Mouse (Mus musculus) lung, embryonic 15.5 days (tissue): ENCODE results near the gene Sox14. TPM values are rescaled to one million over a fixed set of nuclear protein-coding genes. Genes with fewer than 3 reads are reported as not detected.
A peak's percentile ranks its signal among the peaks of the same experiment; 100 is the strongest.

Experiments
- ATAC-seq: fragments of 200-750 bp; cut with Nextera tagmentation; 2 replicates; pipeline ENCODE4 v1.8.0; 2017; ENCODE audit warnings: moderate number of reproducible peaks, borderline replicate concordance; ENCODE audit not compliant: low FRiP score, low TSS enrichment; ENCODE audit errors: extremely low read depth
- H3K27ac ChIP-seq: fragments of 300-500 bp; sonication (generic); 2 replicates; pipeline ENCODE4 v1.5.1; 2015; ENCODE audit warnings: moderate library complexity, mild to moderate bottlenecking, inconsistent platforms
- H3K27me3 ChIP-seq: fragments of 300-500 bp; sonication (generic); 2 replicates; pipeline ENCODE4 v1.6.1; 2015; ENCODE audit warnings: inconsistent platforms
- H3K36me3 ChIP-seq: fragments of 300-500 bp; sonication (generic); 2 replicates; pipeline ENCODE4 v1.6.1; 2015; ENCODE audit warnings: inconsistent platforms
- H3K4me1 ChIP-seq: fragments of 300-500 bp; sonication (generic); 2 replicates; pipeline ENCODE4 v1.6.1; 2015; ENCODE audit warnings: inconsistent platforms
- H3K4me2 ChIP-seq: fragments of 300-500 bp; sonication (generic); 2 replicates; pipeline ENCODE4 v1.6.1; 2015; ENCODE audit warnings: inconsistent platforms, mild to moderate bottlenecking, moderate library complexity
- H3K4me3 ChIP-seq: fragments of 300-500 bp; sonication (generic); 2 replicates; pipeline ENCODE4 v1.5.1; 2015; ENCODE audit warnings: mild to moderate bottlenecking, inconsistent platforms
- H3K9ac ChIP-seq: fragments of 300-500 bp; sonication (generic); 2 replicates; pipeline ENCODE4 v1.6.1; 2015; ENCODE audit warnings: inconsistent platforms
- H3K9me3 ChIP-seq: fragments of 300-500 bp; sonication (generic); 2 replicates; pipeline ENCODE4 v1.6.1; 2016; ENCODE audit warnings: inconsistent platforms
- WGBS: fragments of 180-500 bp; shearing (Covaris S2); methylation state at CpG from one replicate; pipeline ENCODE4 v1.1.7; 2015; 5-methylcytosine and 5-hydroxymethylcytosine counted together
- polyA plus RNA-seq: library from polyadenylated mRNA; unstranded; fragments of >200 nt; fragmentation: Nextera tagmentation; extraction: Ambion mirVana; gene quantifications from 2 replicates; pipeline ENCODE4 v1.2.1, GENCODE M21; 2015

The Sox14 gene
- not detected in 2 replicates for polyA plus RNA-seq

DNA sequence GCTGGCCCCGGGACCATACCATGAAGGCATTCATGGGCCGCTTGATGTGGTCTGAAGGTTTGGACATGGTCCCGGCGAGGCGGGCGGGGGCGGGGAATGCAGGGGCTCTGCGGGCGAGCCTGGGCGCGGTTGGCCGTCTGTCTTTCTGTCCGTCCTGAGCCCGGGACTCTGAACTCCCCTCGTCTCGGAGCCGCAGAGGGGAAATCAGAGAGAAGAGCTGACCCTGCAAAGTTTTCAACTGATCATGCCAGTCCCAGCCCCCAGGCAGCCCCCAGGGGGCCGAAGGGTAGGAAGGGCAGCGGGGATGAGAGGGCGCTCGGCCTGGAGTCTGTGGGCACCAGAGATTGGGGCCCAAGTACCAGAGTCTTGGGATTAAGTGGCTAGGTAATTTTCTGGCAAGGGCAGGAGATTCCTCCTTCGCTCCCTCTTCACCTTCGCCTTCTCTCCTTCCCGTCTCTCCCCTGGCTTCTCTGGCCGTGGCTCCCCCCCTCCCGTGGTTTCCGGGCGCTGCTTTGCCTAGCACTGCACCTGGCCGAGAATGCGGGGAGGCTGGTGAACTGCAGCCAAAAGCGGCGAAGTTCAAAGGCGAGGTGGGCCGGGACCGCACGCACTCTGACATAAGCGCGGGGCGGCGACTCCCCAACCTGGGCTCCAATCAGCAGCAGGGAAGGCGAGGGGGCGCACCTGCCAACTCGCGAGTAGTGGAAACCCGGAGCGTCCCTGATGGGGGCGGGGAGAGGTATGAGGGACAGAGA is at the start of gene Sox14:
Gene Sox14 (minus strand): TSS at position 553 of the 755 bp plus-strand sequence.
- Histone ChIP-seq H3K9me3 (no peaks in the 10 kb centered on the region), H3K4me3 (peak within 1 kb of the TSS; percentile 28), H3K4me1 (peaks cover 19% of the 10 kb centered on the region; the same call in 1 of the 2 replicates), H3K4me2 (peak within 1 kb of the TSS; percentile 49), H3K27me3 (peaks cover 99% of the 10 kb centered on the region), H3K36me3 (no peaks in the 10 kb centered on the region), H3K27ac (no peak within 1 kb of the TSS), H3K9ac (no peak within 1 kb of the TSS)
- peak; percentile 53; the same call in 1 of the 2 replicates for ATAC-seq
- WGBS: 1% methylated on average over 47 of the region's 47 CpGs

DNA sequence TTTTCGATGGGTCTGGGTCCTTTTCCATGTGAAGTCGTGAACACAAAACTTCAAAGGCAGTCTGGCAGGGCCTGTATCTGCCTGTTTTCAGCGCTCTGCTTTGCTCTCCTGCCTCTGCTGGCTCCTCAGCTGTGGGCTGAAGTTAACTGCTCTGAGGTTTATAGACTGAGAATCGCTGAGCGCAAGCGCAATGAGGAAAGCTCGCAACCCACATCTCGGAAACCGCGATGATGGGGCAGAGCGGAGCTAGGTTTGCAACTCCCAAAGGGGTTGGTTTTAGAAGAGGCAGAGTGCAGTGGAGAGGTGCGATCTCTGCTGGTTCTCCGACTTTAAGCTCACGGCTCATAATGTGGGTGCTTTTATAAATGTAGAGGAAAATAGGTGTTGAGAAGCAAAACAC is 3.3 kb upstream of the Sox14 start:
- Histone ChIP-seq H3K4me1 (peaks cover 19% of the 10 kb centered on the region; the same call in 1 of the 2 replicates), H3K4me2 (no peak overlapping the region), H3K9ac (no peak overlapping the region), H3K27ac (no peak overlapping the region), H3K4me3 (no peak overlapping the region), H3K9me3 (no peaks in the 10 kb centered on the region), H3K36me3 (no peaks in the 10 kb centered on the region), H3K27me3 (peaks cover 78% of the 10 kb centered on the region)
- 2% methylated on average over 14 of the region's 14 CpGs for WGBS
- no peak for ATAC-seq

DNA sequence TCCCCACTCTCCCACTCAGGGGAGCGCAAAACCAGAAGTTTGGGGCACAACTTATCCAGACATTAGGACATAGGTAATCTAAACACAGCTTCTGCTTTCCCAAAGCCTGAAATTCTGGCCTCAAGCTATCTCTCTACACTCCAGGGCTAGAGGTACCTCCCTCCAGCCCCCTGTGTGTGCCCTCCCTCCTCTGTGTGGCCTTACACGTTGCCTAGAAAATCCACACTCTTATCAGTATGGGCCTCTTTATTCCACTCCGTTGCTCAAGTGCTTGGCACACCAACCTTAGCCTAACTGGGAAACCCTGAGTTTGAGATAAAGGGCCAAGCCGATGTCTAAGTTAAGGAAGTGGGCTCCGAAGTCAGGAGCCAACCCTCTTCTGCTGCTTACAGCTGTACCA is 2.6 kb upstream of the Sox14 start:
- Histone ChIP-seq H3K36me3 (no peaks in the 10 kb centered on the region), H3K4me3 (no peak overlapping the region), H3K27ac (no peak overlapping the region), H3K4me2 (no peak overlapping the region), H3K27me3 (peaks cover 85% of the 10 kb centered on the region), H3K9me3 (no peaks in the 10 kb centered on the region), H3K4me1 (peaks cover 19% of the 10 kb centered on the region; the same call in 1 of the 2 replicates), H3K9ac (no peak overlapping the region)
- 7% methylated on average over 5 of the region's 5 CpGs for WGBS
- peak; percentile 63; the same call in 1 of the 2 replicates for ATAC-seq

DNA sequence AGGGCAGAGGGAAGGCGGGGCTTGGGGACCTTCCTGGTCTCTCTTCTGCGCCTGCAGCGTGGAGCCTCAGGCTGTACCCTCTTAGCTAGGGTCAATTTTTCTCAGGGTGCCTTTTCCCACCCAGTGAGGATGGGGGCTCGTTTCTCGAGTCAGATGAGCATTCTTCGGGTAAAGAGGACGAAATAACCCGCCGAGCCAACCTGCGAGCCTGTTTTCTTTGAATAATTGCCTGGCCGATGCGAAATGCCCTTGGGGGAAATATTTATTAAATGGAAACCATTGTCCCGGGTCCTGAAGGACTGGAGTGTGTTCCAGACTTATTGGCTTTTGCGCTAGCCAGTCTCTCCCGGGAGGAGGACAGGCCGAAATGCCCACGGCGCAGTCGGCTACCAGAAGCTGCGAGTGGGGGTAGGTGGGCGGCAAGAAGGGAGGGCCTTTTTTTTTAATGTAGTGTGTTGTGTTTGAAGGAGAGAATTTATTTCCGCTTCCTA is 1.1 kb upstream of the Sox14 start:
- H3K9me3 ChIP-seq: no peaks in the 10 kb centered on the region
- 3% methylated on average over 22 of the region's 22 CpGs for WGBS
- peaks cover 98% of the 10 kb centered on the region for H3K27me3 ChIP-seq
- no peak overlapping the region for H3K9ac ChIP-seq
- peaks cover 19% of the 10 kb centered on the region; the same call in 1 of the 2 replicates for H3K4me1 ChIP-seq
- H3K4me2 ChIP-seq: no peak overlapping the region
- H3K4me3 ChIP-seq: no peak overlapping the region
- ATAC-seq: no peak
- no peaks in the 10 kb centered on the region for H3K36me3 ChIP-seq
- no peak overlapping the region for H3K27ac ChIP-seq

DNA sequence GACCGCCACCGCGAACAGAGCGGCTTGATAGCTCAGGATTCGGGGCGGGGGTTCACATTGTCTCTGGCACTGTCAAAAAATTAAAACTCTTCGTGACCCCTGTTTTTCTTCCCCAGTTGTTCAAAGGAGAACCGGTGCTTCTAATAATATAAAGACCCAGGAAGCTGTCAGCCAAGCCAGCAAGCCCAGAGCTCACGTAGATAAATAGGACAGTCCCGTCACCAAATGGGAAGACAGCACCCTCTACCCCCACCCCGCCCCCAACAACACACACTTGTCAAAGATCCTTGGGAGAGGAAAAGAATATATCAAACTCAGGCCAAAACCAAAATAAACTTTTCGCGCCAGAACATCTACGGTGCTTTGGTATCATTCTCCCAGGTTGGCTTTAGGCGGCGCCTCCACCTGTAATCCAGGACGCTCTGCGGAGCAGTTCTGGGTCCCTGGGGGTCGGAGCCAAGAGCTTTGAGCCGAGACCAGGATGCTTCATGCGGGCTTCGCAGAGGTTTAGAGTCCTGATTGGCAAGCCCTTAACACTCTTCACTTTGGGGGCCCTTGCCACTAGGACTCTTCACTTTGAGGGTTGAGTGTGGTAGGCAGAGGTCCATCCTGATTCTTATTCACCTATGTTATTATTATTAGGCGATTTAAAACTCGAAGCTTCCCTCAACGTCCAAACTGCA is 544 bp upstream of the Sox14 start:
- no peaks in the 10 kb centered on the region for H3K36me3 ChIP-seq
- 2% methylated on average over 25 of the region's 25 CpGs for WGBS
- H3K4me1 ChIP-seq: peaks cover 19% of the 10 kb centered on the region; the same call in 1 of the 2 replicates
- peaks cover 98% of the 10 kb centered on the region for H3K27me3 ChIP-seq
- no peak overlapping the region for H3K27ac ChIP-seq
- no peaks in the 10 kb centered on the region for H3K9me3 ChIP-seq
- H3K9ac ChIP-seq: no peak overlapping the region
- peak overlapping the region; percentile 28 for H3K4me3 ChIP-seq
- no peak for ATAC-seq
- H3K4me2 ChIP-seq: peak overlapping the region; percentile 49

DNA sequence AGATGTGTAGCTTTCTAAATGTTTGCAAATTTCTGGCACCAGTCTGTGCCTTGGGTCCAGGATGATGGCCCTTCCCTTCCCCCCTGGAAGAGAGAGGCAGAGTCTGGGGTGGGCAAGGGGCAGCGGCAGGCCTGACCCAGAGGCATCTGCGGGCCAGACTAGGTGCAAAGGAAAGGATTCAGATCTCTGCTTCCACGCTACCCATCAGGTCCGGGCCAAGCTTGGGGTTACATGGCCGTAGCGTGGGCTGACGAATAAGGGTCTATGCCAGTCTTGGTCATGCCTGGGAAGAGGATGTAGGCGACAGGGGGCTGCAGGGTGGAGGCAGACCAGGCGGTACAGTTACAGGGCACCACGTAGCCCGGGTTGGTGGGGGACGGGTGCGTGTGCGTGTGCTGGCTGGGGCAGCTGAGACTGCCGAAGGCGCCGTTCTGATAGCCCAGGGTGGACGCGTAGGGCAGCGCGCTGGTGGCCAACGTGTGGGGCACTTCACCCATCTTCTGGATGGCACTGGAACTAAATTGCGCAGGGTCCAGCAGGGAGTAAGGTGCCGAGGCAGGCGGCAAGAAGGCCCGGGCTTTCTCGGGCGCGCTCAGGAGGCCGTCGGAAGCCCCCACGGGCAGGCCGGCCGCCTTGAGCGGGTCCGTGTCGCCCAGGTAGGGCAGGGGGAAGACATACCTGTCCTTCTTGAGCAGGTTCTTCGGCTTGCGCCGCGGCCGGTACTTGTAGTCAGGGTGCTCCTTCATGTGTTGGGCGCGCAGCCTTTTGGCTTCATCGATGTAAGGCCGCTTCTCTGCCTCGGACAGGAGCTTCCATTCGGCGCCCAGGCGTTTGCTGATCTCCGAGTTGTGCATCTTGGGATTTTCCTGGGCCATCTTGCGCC is 994 bp downstream of the Sox14 start:
- Histone ChIP-seq H3K4me1 (peaks cover 19% of the 10 kb centered on the region; the same call in 1 of the 2 replicates), H3K9ac (no peak overlapping the region), H3K9me3 (no peaks in the 10 kb centered on the region), H3K36me3 (no peaks in the 10 kb centered on the region), H3K4me3 (peak overlapping the region; percentile 28), H3K27me3 (peaks cover 99% of the 10 kb centered on the region), H3K4me2 (peak overlapping the region; percentile 49), H3K27ac (no peak overlapping the region)
- 2% methylated on average over 51 of the region's 52 CpGs for WGBS
- no peak for ATAC-seq

DNA sequence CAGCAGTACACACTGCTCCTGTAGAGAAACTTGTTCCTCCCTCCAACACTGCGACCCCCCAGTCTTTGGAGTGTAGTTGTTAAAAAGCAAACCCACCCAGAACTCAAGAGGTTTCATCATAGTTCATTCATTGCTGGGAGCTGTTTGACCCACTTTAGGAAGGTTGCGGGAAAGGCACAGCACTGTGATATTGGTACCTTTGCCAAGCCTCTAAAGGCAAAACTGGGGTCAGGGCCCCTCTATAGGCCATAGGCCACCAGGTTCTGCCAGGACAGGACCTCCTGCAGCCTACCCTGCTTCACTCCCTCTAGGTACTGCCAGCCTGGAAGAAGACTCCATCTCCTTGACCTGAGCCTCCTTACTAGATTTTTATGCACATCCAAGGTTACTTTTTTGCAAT is 2.2 kb downstream of the Sox14 start:
- no peak overlapping the region for H3K4me2 ChIP-seq
- no peaks in the 10 kb centered on the region for H3K36me3 ChIP-seq
- no peak overlapping the region for H3K9ac ChIP-seq
- H3K4me3 ChIP-seq: no peak overlapping the region
- H3K27me3 ChIP-seq: peaks cover 100% of the 10 kb centered on the region
- ATAC-seq: no peak
- no peaks in the 10 kb centered on the region for H3K9me3 ChIP-seq
- H3K4me1 ChIP-seq: peaks cover 26% of the 10 kb centered on the region
- WGBS: 0% methylated on average over 2 of the region's 2 CpGs
- H3K27ac ChIP-seq: no peak overlapping the region

DNA sequence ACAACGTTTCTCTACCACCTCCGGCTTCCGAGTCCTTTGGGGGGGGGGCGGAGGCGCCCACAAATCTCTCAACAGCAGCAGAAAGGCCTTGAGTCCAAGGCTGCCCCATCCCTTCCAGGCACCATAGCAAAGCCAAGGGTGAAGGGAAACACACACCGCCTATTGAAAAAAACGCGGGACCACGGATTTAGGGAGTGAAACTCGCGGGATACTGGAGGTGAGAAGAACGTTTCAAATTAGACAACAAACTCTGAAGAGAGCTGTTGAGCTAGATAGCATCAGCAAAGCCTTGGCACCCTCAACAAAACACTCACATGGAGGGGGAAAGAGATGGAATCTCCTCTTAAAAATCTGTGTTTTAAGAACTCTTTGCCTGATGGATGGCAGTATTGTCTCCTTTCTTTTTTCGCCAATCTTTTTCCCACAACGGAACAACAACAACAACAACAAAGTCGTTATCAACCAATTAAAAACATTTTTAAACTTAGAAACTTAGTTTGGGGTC is 2.8 kb downstream of the Sox14 start:
- peaks cover 100% of the 10 kb centered on the region for H3K27me3 ChIP-seq
- WGBS: 1% methylated on average over 15 of the region's 15 CpGs

DNA sequence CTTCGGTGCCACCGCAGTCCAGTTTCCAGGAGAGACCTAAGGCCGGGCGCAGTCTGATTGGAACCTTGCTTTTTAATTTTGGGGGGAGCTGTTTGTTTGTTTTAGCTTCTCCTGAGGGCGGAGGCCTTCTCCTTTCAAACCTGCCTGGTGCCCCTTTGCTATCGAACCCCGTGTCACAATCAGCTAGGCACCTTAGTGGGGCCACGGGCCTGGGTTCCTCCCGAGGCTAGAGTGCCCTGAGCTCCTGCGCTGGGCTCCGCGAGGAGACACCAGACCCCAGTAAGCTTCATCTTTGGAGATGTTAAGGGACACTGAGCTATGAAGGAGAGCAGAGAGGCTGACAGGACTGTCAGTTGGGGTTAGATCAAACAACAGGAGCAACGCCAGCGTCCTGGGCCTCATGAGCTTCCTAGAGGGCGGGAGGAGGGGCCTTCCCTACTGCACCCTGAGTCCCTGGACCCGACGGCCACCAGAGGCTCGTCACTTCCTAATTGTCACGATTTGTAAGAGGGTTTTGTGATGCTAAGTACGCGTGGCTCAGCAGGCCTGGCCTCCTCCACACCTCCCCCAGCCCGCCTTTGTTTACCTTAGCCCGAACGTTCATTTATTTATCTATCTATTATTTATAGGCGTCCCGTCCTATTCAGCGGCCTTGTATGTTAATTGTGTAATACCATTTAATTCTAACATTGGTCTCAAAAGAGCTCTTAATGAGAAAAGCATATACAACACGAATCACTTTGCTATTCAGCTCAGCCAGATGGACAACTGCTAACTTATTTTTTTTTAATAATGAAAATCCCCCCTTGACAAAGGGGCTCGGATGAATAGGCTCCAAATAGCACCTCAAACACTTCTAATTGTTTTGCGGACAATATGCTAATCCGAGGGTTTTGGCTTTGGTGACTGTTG is 3.5 kb downstream of the Sox14 start:
- WGBS: 3% methylated on average over 31 of the region's 31 CpGs
- no peak for ATAC-seq
- Histone ChIP-seq H3K4me3 (no peak overlapping the region), H3K27ac (no peak overlapping the region), H3K9me3 (no peaks in the 10 kb centered on the region), H3K9ac (no peak overlapping the region), H3K36me3 (no peaks in the 10 kb centered on the region), H3K27me3 (peaks cover 100% of the 10 kb centered on the region), H3K4me2 (no peak overlapping the region), H3K4me1 (peaks cover 30% of the 10 kb centered on the region)

More for the DNA sequence above, 2.8 kb downstream of the Sox14 start:
- Histone ChIP-seq H3K4me3 (no peak overlapping the region), H3K27ac (no peak overlapping the region), H3K9ac (no peak overlapping the region), H3K9me3 (no peaks in the 10 kb centered on the region), H3K4me2 (no peak overlapping the region), H3K4me1 (peaks cover 30% of the 10 kb centered on the region), H3K36me3 (no peaks in the 10 kb centered on the region)
- ATAC-seq: no peak

DNA sequence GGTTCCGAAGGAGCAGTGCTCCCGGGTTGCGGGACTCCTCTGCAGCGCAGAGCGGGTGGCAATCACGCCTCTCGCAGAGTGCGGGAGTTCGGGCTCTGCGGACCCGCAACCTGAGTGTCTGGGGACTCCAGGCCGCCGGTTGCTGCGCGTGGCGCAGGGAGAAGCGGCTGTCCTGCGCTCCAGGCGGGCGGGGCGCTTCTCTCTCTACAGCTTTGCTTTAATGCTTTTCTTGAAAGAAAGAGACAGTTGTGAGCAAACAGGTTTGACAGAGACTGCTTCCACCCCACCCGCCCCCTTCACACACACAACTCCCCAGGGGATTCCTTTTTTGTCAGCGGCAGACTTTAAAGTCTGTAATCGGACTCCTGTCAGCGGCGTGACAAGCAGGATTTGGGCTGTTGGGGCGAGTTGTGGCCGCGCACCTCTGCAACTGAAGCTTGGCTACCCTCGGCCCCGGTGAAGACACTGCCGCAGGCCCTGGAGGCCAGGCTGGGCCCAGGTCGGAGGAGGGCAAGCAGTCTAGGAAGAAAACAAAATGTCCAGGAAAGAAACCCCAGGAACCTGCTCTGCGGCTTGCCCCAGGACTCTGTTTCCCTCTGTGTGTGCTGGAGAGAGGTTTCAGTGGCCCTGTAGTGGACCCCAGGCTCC is 4.3 kb downstream of the Sox14 start:
- no peaks in the 10 kb centered on the region for H3K36me3 ChIP-seq
- peaks cover 26% of the 10 kb centered on the region for H3K4me1 ChIP-seq
- ATAC-seq: no peak
- no peak overlapping the region for H3K4me3 ChIP-seq
- H3K9me3 ChIP-seq: no peaks in the 10 kb centered on the region
- no peak overlapping the region for H3K27ac ChIP-seq
- H3K4me2 ChIP-seq: no peak overlapping the region
- peaks cover 100% of the 10 kb centered on the region for H3K27me3 ChIP-seq
- WGBS: under 1% methylated on average over 34 of the region's 34 CpGs
- H3K9ac ChIP-seq: no peak overlapping the region
